Mouse (Mus musculus): ENCODE data around the gene Ift80. TPM values are rescaled to one million over a fixed set of nuclear protein-coding genes. Genes with fewer than 3 reads are reported as not detected.

Ift80 gene
- polyA plus RNA-seq, 1 experiment from 2014 or later = 19.6 TPM

GRCm38 (mm10) chr3:68980898-68981297 is 23.5 kb downstream of the Ift80 start:
- Histone ChIP-seq H3K27ac (replicated peaks) (no peak overlapping the region), H3K9me3 (replicated peaks) (no peaks in the 10 kb centered on the region), H3K36me3 (peaks cover 11% of the 10 kb centered on the region; the same call in 1 of the 2 replicates), H3K27me3 (no peaks in the 10 kb centered on the region), H3K4me1 (0 out of 2 replicates have a peak, but pooled peaks cover 5% of the 10 kb centered on the region), H3K4me3 (replicated peaks) (no peak overlapping the region), H3K4me2 (replicated peaks) (no peak overlapping the region), H3K9ac (no peak overlapping the region)
- ATAC-seq (ENCODE audit: insufficient number of reproducible peaks, low FRiP score, low TSS enrichment, low read depth) = no peak
- WGBS = 61% methylated on average over 9 of the region's 9 CpGs

GRCm38 (mm10) chr3:68979187-68979586 is 25.2 kb downstream of the Ift80 start:
- Histone ChIP-seq H3K4me1 (0 out of 2 replicates have a peak, but pooled peaks cover 6% of the 10 kb centered on the region), H3K9me3 (replicated peaks) (no peaks in the 10 kb centered on the region), H3K27ac (replicated peaks) (no peak overlapping the region), H3K4me2 (replicated peaks) (no peak overlapping the region), H3K36me3 (peaks cover 7% of the 10 kb centered on the region; the same call in 1 of the 2 replicates), H3K4me3 (replicated peaks) (no peak overlapping the region), H3K27me3 (no peaks in the 10 kb centered on the region), H3K9ac (no peak overlapping the region)
- no peak for ATAC-seq (ENCODE audit: insufficient number of reproducible peaks, low FRiP score, low TSS enrichment, low read depth)
- WGBS = 74% methylated on average over 10 of the region's 10 CpGs

- no peak overlapping the region for H3K4me3 ChIP-seq (replicated peaks)
- ATAC-seq (ENCODE audit: insufficient number of reproducible peaks, low FRiP score, low TSS enrichment, low read depth) = no peak
- no peak overlapping the region for H3K27ac ChIP-seq (replicated peaks)
- H3K4me2 ChIP-seq (replicated peaks) = no peak overlapping the region
- 0 out of 2 replicates have a peak, but pooled peaks cover 6% of the 10 kb centered on the region for H3K4me1 ChIP-seq
- no peak overlapping the region for H3K9ac ChIP-seq
- no peaks in the 10 kb centered on the region for H3K27me3 ChIP-seq
- 92% methylated on average over 4 of the region's 4 CpGs for WGBS
- H3K9me3 ChIP-seq (replicated peaks) = no peaks in the 10 kb centered on the region
- H3K36me3 ChIP-seq = peaks cover 12% of the 10 kb centered on the region; the same call in 1 of the 2 replicates
Observed at GRCm38 (mm10) chr3:68977696-68978095, 26.7 kb downstream of the Ift80 start.

- no peak overlapping the region for H3K4me3 ChIP-seq (replicated peaks)
- no peaks in the 10 kb centered on the region for H3K9me3 ChIP-seq (replicated peaks)
- no peak overlapping the region for H3K9ac ChIP-seq
- peak overlapping the region; percentile 34; the same call in 1 of the 2 replicates for H3K27ac ChIP-seq (replicated peaks)
- no peak for ATAC-seq (ENCODE audit: insufficient number of reproducible peaks, low FRiP score, low TSS enrichment, low read depth)
- no peak overlapping the region for H3K4me2 ChIP-seq (replicated peaks)
- H3K36me3 ChIP-seq = 0 out of 2 replicates have a peak, but pooled peaks cover 9% of the 10 kb centered on the region
- 48% methylated on average over 9 of the region's 9 CpGs for WGBS
- no peaks in the 10 kb centered on the region for H3K27me3 ChIP-seq
- 0 out of 2 replicates have a peak, but pooled peaks cover 5% of the 10 kb centered on the region for H3K4me1 ChIP-seq
Observed at GRCm38 (mm10) chr3:68975533-68976490, 28.6 kb downstream of the Ift80 start.

- Histone ChIP-seq H3K4me3 (replicated peaks) (no peak overlapping the region), H3K27ac (replicated peaks) (no peak overlapping the region), H3K4me2 (replicated peaks) (no peak overlapping the region), H3K9ac (no peak overlapping the region), H3K4me1 (0 out of 2 replicates have a peak, but pooled peaks cover 4% of the 10 kb centered on the region), H3K9me3 (replicated peaks) (no peaks in the 10 kb centered on the region), H3K27me3 (no peaks in the 10 kb centered on the region), H3K36me3 (0 out of 2 replicates have a peak, but pooled peaks cover 9% of the 10 kb centered on the region)
- ATAC-seq (ENCODE audit: insufficient number of reproducible peaks, low FRiP score, low TSS enrichment, low read depth) = no peak
- 66% methylated on average over 8 of the region's 8 CpGs for WGBS
Observed at GRCm38 (mm10) chr3:68974639-68975532, 29.5 kb downstream of the Ift80 start.

- ATAC-seq (ENCODE audit: insufficient number of reproducible peaks, low FRiP score, low TSS enrichment, low read depth) = no peak
- Histone ChIP-seq H3K4me3 (replicated peaks) (no peak overlapping the region), H3K36me3 (0 out of 2 replicates have a peak, but pooled peaks cover 9% of the 10 kb centered on the region), H3K9ac (no peak overlapping the region), H3K4me1 (0 out of 2 replicates have a peak, but pooled peaks cover 4% of the 10 kb centered on the region), H3K9me3 (replicated peaks) (no peaks in the 10 kb centered on the region), H3K27ac (replicated peaks) (no peak overlapping the region), H3K27me3 (no peaks in the 10 kb centered on the region), H3K4me2 (replicated peaks) (no peak overlapping the region)
- WGBS = 75% methylated on average over 1 of the region's 1 CpGs
Observed at GRCm38 (mm10) chr3:68973574-68973973, 30.8 kb downstream of the Ift80 start.

GRCm38 (mm10) chr3:68969091-68969590 is 35.2 kb downstream of the Ift80 start:
- ATAC-seq (ENCODE audit: insufficient number of reproducible peaks, low FRiP score, low TSS enrichment, low read depth) = no peak
- H3K9me3 ChIP-seq (replicated peaks) = no peaks in the 10 kb centered on the region
- no peak overlapping the region for H3K9ac ChIP-seq
- H3K27me3 ChIP-seq = no peaks in the 10 kb centered on the region
- no peak overlapping the region for H3K4me2 ChIP-seq (replicated peaks)
- WGBS = 94% methylated on average over 3 of the region's 3 CpGs
- H3K27ac ChIP-seq (replicated peaks) = no peak overlapping the region
- H3K4me3 ChIP-seq (replicated peaks) = no peak overlapping the region
- H3K4me1 ChIP-seq = no peaks in the 10 kb centered on the region
- peaks cover 33% of the 10 kb centered on the region for H3K36me3 ChIP-seq

GRCm38 (mm10) chr3:68967404-68967803 is 37.0 kb downstream of the Ift80 start:
- H3K9ac ChIP-seq = no peak overlapping the region
- H3K27ac ChIP-seq (replicated peaks) = no peak overlapping the region
- WGBS = 81% methylated on average over 6 of the region's 6 CpGs
- peaks cover 29% of the 10 kb centered on the region for H3K36me3 ChIP-seq
- ATAC-seq (ENCODE audit: insufficient number of reproducible peaks, low FRiP score, low TSS enrichment, low read depth) = no peak
- H3K9me3 ChIP-seq (replicated peaks) = no peaks in the 10 kb centered on the region
- H3K27me3 ChIP-seq = no peaks in the 10 kb centered on the region
- H3K4me3 ChIP-seq (replicated peaks) = no peak overlapping the region
- no peak overlapping the region for H3K4me2 ChIP-seq (replicated peaks)
- H3K4me1 ChIP-seq = no peaks in the 10 kb centered on the region

GRCm38 (mm10) chr3:68966527-68967285 is 37.7 kb downstream of the Ift80 start:
- no peaks in the 10 kb centered on the region for H3K4me1 ChIP-seq
- H3K27me3 ChIP-seq = no peaks in the 10 kb centered on the region
- WGBS = 89% methylated on average over 6 of the region's 6 CpGs
- peaks cover 29% of the 10 kb centered on the region for H3K36me3 ChIP-seq
- no peaks in the 10 kb centered on the region for H3K9me3 ChIP-seq (replicated peaks)
- H3K4me3 ChIP-seq (replicated peaks) = no peak overlapping the region
- no peak for ATAC-seq (ENCODE audit: insufficient number of reproducible peaks, low FRiP score, low TSS enrichment, low read depth)
- no peak overlapping the region for H3K9ac ChIP-seq
- no peak overlapping the region for H3K27ac ChIP-seq (replicated peaks)
- no peak overlapping the region for H3K4me2 ChIP-seq (replicated peaks)

- H3K4me1 ChIP-seq = no peaks in the 10 kb centered on the region
- ATAC-seq (ENCODE audit: insufficient number of reproducible peaks, low FRiP score, low TSS enrichment, low read depth) = no peak
- no peak overlapping the region for H3K4me3 ChIP-seq (replicated peaks)
- peaks cover 29% of the 10 kb centered on the region for H3K36me3 ChIP-seq
- H3K9me3 ChIP-seq (replicated peaks) = no peaks in the 10 kb centered on the region
- H3K4me2 ChIP-seq (replicated peaks) = no peak overlapping the region
- H3K27ac ChIP-seq (replicated peaks) = no peak overlapping the region
- H3K9ac ChIP-seq = no peak overlapping the region
- no peaks in the 10 kb centered on the region for H3K27me3 ChIP-seq
Observed at GRCm38 (mm10) chr3:68964682-68965081, 39.7 kb downstream of the Ift80 start.
